Mouse (Mus musculus) frontal cortex, postnatal 36 days (tissue): ENCODE data around the gene Gm14295.
"Not testable (repeated sequence)": the region's sequence is repeated elsewhere in the genome, so short reads cannot be mapped to it uniquely, and the experiment has no call there.

Experiments used
- DNase-seq, 2 experiments: peaks; one replicate each; pipeline ENCODE4 v3.0.0; 2022; ENCODE audit warnings: low spot score in 2 of 2

The Gm14295 gene

DNA sequence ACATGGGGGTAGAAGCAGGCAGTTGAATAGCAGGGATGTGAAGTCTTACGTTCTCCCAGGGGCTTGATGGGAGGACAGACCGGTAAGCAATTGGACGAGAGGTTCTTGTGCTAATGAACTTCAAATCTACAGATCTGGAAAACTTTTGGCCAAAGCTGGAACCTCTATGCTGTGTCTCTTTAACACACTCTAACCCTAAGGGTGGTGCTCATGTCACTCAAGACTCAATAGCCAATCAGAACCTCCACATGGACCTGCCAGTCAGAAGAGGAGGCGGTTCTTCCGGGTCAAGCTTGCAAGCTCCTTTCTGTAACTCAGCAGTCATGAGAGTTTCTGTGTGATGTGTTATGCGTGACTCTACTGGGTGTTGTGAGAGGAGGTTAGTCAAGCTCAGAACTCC lies at the start of gene Gm14295:
Gene Gm14295, plus strand, starts transcription at position 301 of the 400 bp plus-strand sequence.
- DNase-seq = not testable (repeated sequence)

GRCm38 (mm10) chr2:176798785-176799184 lies 373 bp downstream of the Gm14295 start:
- DNase-seq = not testable (repeated sequence)

DNA sequence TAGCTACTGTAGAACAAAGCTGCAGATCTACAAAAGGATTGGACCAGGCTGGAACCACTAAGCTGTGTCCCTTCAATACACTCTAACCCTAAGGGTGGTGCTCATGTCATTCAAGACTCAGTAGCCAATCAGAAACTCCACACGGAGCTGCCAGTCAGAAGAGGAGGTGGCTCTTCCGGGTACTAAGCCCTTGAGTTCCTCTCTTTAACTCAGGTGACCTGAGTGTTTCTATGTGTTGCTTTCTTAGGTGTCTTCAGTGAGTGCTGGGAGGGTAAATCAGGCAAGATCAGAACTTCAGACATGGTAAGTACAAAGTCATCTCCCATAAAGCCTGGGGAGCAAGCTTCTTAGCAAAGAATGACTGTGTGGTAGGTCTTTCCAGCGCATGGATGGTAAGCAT lies 32.4 kb downstream of the Gm14295 start, which contains the start of gene Gm14408:
Gene Gm14408, plus strand, starts transcription at position 301 of the 400 bp plus-strand sequence.
- DNase-seq = not testable (repeated sequence)
